Mouse (Mus musculus): ENCODE data around the gene Ank. TPM values are rescaled to one million over a fixed set of nuclear protein-coding genes. Genes with fewer than 3 reads are reported as not detected.

The Ank gene
- total RNA-seq, 2 experiments from 2014 or later: 35.1 to 35.5 TPM

GRCm38 (mm10) chr15:27537519-27538223 lies 71.2 kb downstream of the Ank start:
- DNase-seq: no peak

- peak; percentile 20 for DNase-seq
Observed at GRCm38 (mm10) chr15:27539745-27540144, 73.3 kb downstream of the Ank start.

DNA sequence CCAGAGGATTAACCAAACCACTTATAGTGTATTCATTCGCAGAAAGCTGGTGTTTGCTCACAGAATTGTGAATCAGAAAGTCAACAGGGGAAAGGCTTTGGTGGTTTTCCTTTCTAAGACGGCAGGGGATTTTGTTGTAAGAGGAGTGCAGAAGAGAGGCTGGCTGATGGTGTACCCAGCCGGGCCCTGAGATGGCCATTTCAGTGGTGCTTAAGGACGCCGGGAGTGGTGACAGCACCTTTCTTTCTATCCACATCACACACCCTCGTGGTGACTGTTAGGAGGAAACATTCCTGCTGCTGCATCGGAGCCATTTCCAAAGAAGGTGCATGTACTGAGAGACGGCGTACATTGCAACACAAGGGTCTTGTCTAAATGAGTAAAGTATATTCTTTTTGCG lies 78.7 kb downstream of the Ank start:
- no peak for DNase-seq

- no peak for DNase-seq
Observed at GRCm38 (mm10) chr15:27548110-27548509, 81.6 kb downstream of the Ank start.

DNA sequence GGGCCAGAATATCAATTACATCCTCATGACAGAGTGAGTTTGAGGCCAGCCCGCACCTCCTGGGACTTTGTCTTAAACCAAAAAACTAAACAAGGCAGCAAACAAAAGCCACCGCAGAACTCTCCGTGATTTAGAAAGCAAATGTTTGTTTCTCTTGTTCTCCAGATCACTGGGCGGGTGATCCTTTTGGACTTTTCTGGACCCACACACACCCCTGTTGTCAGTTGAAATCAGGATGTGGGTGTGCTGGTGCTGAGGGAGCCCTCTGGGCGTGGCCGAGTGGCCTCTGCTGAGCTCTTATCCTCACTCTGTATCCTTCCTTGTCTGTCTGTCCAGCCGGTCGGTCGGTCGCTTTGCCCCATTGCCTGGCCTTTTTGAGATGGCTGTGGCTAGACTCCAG lies 82.6 kb downstream of the Ank start:
- no peak for DNase-seq

DNA sequence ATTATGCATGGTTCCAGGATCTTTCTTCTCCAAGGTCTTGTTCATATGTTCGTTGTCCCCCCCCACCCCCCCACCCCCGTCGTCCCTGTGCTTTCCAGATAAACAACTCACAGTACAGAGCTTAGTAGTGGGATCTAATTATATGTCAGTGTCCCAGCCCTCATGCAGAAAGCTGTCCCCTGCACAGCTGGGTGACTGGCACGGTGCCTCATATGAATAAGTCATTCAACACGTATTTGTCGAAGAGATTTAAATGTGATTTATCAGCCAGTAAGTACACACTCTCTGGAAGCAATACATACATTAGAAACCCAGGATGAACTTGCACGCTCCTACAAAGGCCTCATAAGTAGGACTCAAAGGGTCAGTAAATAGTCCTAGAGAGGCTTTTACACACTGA lies 83.4 kb downstream of the Ank start:
- DNase-seq: no peak

GRCm38 (mm10) chr15:27550358-27550992 lies 84.0 kb downstream of the Ank start:
- no peak for DNase-seq

- DNase-seq: no peak
Observed at GRCm38 (mm10) chr15:27551117-27552114, 84.9 kb downstream of the Ank start.

GRCm38 (mm10) chr15:27552129-27552700 lies 85.7 kb downstream of the Ank start:
- no peak for DNase-seq

GRCm38 (mm10) chr15:27553554-27553953 lies 87.1 kb downstream of the Ank start:
- DNase-seq: no peak

- no peak for DNase-seq
Observed at GRCm38 (mm10) chr15:27558456-27559147, 92.1 kb downstream of the Ank start.

GRCm38 (mm10) chr15:27560315-27560714 lies 93.8 kb downstream of the Ank start:
- no peak for DNase-seq

- no peak for DNase-seq
Observed at GRCm38 (mm10) chr15:27564106-27565100, 97.9 kb downstream of the Ank start.

DNA sequence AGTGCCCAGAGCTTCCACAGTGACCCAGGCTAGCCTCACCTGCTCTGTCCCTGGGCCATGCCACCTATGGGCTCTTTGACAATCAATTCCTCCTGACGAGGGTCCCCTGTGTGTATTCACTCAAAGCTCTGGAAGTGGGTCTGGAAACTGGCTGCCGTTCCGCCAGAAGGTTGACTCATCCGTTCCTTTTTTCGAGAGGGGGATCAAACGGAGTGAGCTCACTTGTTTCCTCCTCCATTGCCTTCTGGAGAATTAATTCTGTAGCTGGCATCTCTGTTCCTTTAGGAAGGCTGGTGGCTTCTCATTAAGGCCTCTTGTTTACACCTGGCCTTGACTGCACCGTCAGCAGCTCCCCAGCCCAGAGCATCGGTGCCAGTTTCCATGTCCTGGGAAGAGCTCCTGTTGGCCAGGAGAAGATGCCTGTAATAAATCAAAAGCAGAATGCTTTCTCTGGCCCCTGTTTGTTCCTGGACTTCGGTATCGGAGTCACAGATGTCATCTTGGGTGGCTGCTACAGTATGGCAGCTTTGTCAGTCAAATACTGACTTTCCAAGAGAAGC lies 99.2 kb downstream of the Ank start:
- no peak for DNase-seq

DNA sequence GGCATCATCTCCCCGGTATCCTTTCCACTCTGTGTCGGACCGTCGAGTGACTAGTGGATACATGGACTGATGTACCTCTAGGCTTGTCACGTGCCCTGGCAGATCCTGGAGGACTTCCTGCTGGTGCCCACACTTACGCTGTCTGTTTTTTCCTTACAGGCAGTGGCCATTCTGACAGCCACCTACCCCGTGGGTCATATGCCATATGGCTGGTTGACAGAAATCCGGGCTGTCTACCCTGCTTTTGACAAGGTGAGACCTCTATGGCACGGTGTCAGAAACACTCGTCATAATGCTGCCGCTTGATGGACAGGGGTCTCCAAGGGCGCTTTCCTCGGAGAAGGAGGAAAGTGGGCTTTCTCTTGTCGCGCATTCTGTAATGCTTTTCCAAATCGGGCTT lies 100.9 kb downstream of the Ank start:
- no peak for DNase-seq

DNA sequence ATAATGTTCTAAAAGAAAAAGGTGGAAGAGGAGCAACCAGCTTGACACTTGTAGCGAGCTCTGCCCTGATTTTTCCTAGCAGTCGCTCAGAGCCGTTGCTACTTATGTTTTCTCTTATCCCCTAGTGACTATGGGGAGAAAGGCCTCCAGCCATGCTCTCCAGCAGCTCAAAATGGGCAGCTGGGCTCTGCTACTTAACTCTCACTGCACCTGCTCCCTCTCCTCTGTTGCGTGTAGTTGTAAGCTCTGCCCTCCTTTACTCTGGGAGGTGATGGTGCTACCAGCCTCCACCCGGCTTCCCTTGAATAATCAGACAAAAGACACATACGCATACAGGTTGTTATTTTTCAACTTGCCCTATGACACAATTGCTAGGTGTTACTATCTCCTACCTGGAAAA lies 101.9 kb downstream of the Ank start:
- no peak for DNase-seq

DNA sequence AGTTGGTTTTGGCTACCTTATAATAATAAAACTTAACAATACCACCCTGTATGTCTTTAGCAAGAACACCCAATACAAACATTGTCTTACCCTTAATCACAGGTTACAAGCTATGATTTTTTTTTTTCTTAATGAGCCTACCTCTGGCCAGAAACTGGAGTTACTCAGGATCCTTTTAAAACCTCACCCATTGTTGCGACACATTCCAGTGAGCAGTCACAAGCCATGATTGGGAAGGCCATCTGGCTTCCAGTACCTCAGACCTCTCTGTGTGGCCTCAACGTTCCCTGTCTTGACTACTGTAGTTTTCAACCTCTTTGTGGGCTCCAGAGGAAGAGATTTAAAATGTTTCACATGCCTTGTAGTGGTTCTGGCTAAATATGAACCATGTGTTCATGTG lies 103.4 kb downstream of the Ank start:
- DNase-seq: no peak

- DNase-seq: no peak
Observed at GRCm38 (mm10) chr15:27570385-27570784, 103.9 kb downstream of the Ank start.

DNA sequence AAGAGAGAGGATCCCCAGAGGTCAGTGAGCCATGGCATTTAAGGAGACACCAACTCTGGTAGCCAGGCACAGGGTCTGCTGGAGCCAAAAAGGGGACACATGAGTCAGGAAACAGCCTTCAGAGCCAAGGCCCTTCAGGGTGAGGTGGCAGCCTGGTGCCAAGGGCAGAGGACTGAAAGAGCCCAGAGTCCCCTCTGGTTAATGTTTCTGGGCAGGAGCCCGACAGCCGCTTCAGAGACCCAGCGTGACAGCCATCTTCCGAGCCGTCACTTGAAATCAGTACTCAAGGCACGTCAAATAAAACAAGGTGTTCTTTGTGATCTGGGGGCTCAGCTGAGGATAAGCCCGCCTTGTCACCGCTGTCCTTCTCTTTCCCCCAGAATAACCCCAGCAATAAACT lies 104.7 kb downstream of the Ank start:
- peak; percentile 29 for DNase-seq
